Mouse (Mus musculus) heart, adult 18-20 months (tissue): Measurements from ENCODE around the gene Vmn2r87. TPM values are rescaled to one million over a fixed set of nuclear protein-coding genes. Genes with fewer than 3 reads are reported as not detected.
A peak's percentile ranks its signal among the peaks of the same experiment; 100 is the strongest.
"Not testable (repeated sequence)": the region's sequence is repeated elsewhere in the genome, so short reads cannot be mapped to it uniquely, and the experiment has no call there.

Experiments
- DNase-seq, 2 experiments: peaks; one replicate each; pipeline ENCODE4 v3.0.0; 2021 to 2022; ENCODE audit warnings: mixed read lengths in 1 of 2
- long read RNA-seq, 2 experiments: library from polyadenylated mRNA; stranded (forward); transcript quantifications; one replicate each; pipeline ENCODE4 v2.0.0; 2021
- total RNA-seq, 2 experiments: library from RNA; stranded (reverse); gene quantifications; 2 replicates each; pipeline ENCODE4 v1.2.3; 2021

Gene Vmn2r87
- not detected for total RNA-seq
- long read RNA-seq, experiment 1 = 0 reads
- long read RNA-seq, experiment 2 = 0 reads

DNA sequence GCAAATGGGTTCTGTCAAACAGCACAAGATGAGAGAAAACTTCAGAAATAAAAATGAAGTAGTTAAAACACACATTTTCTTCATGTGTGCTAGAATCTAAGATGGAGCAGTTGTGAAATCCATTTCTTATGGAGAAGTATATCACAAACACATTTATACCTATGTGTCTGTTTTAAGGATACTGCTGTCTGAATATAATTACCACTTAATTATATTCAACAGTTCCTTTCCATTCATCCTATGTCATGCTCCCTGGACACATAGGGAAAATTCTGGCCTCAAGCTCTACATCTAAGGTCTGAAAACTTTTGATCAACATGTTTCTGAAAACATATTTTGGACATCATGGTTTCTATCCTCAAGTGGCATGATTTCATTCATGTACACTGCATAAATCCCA is at the start of gene Vmn2r87:
TSS of gene Vmn2r87 (minus strand) at position 101 of the 400 bp plus-strand sequence.
- no peak for DNase-seq

- not testable (repeated sequence) for DNase-seq
Measured at GRCm38 (mm10) chr10:130544331-130544730, 47.1 kb upstream of the Vmn2r87 start.

DNA sequence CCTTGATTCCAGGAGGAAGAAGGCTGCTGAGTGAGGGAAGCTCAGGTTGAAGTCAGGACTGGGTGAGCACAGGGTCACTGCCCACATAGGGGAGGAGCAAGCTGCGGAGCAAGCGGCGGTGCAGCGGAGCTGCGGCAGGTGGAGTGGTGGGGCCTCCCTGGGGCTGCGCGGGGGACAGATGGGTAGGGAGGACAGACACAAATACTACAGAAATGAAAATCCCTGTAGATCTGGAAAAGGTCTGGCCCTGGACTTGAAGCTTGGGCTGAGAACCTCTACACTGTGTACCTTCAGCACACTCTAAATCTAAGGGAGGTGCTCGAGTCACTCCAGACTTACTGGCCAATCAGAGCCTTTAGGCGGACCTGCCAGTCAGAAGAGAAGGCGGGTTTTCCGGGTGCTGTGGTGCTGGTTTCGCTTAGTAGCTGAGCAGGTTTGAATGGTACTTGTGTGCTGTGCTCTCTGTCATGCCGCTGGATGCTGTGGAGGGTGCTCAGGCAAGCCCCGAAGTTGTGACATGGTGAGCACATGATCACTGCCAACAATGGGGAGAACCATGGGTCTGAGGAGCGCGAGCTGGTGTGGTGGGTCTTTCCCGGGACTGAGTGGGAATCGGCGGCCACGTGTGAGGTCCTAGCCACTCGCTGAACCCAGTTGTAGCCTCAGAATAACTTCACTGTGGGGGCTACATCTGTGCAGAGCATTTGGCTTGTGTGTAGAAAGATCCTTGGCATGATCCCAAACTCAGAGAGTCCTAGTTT is 44.9 kb upstream of the Vmn2r87 start:
- peak; percentile 74 to 82 for DNase-seq

GRCm38 (mm10) chr10:130536101-130536500 is 38.9 kb upstream of the Vmn2r87 start:
- no peak for DNase-seq

DNA sequence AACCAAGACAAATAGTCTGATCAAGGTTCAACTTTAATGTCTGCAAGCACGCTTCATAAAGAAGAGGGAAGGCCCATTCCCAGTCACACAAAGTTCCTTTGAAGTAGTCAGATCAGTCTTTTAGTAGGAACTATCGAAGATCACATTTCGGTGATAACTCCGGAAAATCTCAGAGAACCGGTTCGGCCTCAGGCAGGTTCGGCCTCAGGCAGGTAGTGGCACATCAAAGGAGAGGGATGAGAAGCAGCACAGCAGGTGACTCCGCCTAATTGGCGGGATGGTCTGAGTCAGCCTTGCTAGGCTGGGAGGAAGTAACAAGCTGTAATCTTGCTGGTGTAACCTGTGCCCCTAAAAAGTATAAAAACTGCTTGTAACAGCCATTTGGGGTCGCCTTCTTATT is 30.7 kb upstream of the Vmn2r87 start:
- DNase-seq = no peak

GRCm38 (mm10) chr10:130470311-130470760 is 26.9 kb downstream of the Vmn2r87 start:
- peak in 1 of 2 experiments; percentile 2 for DNase-seq

DNA sequence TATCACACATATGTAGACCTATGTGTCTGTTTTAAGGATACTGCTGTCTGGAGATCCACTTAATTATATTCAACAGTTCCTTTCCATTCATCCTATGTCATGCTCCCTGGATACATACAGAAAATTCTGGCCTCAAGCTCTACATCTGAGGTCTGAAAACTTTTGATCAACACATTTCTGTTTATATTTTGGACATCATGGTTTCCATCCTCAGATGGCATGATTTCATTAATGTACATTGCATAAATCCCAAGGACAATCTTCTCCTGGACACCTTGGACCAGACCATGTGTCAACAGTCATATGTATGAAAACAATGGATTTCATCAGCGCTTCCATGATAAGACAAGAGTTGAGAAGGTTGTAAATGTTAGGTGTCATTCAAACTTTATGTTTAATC is 41.2 kb downstream of the Vmn2r87 start, which contains the start of gene Vmn2r86:
TSS of gene Vmn2r86 (minus strand) at position 101 of the 400 bp plus-strand sequence.
- not testable (repeated sequence) for DNase-seq

- no peak for DNase-seq
Measured at GRCm38 (mm10) chr10:130444776-130445175, 52.4 kb downstream of the Vmn2r87 start.

- DNase-seq = not testable (repeated sequence)
Measured at GRCm38 (mm10) chr10:130434185-130434898, 62.9 kb downstream of the Vmn2r87 start.

GRCm38 (mm10) chr10:130429603-130430002 is 67.6 kb downstream of the Vmn2r87 start, which contains the start of gene Vmn2r85:
TSS of gene Vmn2r85 (minus strand) at chr10:130429703.
- not testable (repeated sequence) for DNase-seq

DNA sequence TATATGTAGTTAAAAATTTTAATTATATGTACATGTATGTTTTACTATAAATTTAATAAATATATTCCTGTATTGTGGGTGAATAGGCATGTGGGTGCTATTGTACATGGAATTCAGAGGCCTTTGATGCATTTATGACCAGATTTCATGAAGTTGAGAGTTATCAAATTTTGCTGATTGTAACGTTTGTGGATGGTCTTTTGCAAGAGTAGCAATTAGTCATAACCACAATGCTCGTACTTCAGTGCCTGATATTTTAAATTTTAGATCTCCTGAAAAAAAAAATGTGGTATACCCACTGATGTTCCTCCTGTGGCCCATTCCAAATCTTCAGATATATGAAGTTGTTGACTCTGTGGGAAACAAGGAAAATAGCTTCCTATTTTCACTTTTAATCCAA is 74.8 kb downstream of the Vmn2r87 start:
- DNase-seq = not testable (repeated sequence)

Other genes with a start within 250 kb of the Vmn2r87 start
- gene Neurod4, start 217.2 kb downstream of the Vmn2r87 start, total RNA-seq = not detected
- 1 to 10 TPM in 1 of 2 experiments, under 1 TPM in 1; 0.37 to 3.2 TPM for gene Tespa1, start 174.5 kb downstream of the Vmn2r87 start, total RNA-seq
- not detected for gene Vmn2r84, start 103.1 kb downstream of the Vmn2r87 start, total RNA-seq
- not detected for gene Vmn2r85, start 67.7 kb downstream of the Vmn2r87 start, total RNA-seq
- not detected for gene Vmn2r86, start 41.3 kb downstream of the Vmn2r87 start, total RNA-seq